Mouse (Mus musculus) C2C12 (cell line): ENCODE results near the gene Gzmf. TPM values are rescaled to one million over a fixed set of nuclear protein-coding genes. Genes with fewer than 3 reads are reported as not detected.
"Not testable (repeated sequence)": the region's sequence is repeated elsewhere in the genome, so short reads cannot be mapped to it uniquely, and the experiment has no call there.

Experiments used
- H3K27me3 ChIP-seq: one replicate; pipeline ENCODE4 v1.6.1; 2011; ENCODE audit not compliant: control insufficient read depth, insufficient read depth, insufficient read length
- H3K36me3 ChIP-seq: one replicate; pipeline ENCODE4 v1.6.1; 2011; ENCODE audit not compliant: control insufficient read depth, insufficient read depth
- H3K4me3 ChIP-seq: one replicate; pipeline ENCODE4 v1.5.1; 2011; ENCODE audit warnings: mild to moderate bottlenecking, control low read depth; ENCODE audit not compliant: poor library complexity, insufficient read depth, severe bottlenecking
- H3K79me2 ChIP-seq: one replicate; pipeline ENCODE4 v1.6.1; 2011; ENCODE audit not compliant: control insufficient read depth, insufficient read depth
- H3K79me3 ChIP-seq: one replicate; pipeline ENCODE4 v1.6.1; 2011; ENCODE audit warnings: low read depth, control low read depth
- H3ac ChIP-seq: one replicate; pipeline ENCODE3; 2011; ENCODE audit warnings: low read depth; ENCODE audit not compliant: control insufficient read depth, insufficient read length
- CEBPB ChIP-seq: IDR thresholded peaks from one replicate; pipeline ENCODE4 v1.6.1; 2011; ENCODE audit warnings: low read depth, mild to moderate bottlenecking, control low read depth, moderate library complexity
- CTCF ChIP-seq: IDR thresholded peaks from one replicate; pipeline ENCODE4 v1.5.1; 2011; ENCODE audit not compliant: control insufficient read depth, insufficient read depth, insufficient read length
- FOSL1 ChIP-seq: IDR thresholded peaks from one replicate; pipeline ENCODE4 v1.8.0; 2011; ENCODE audit warnings: mild to moderate bottlenecking, low read length; ENCODE audit not compliant: poor library complexity, insufficient read depth, severe bottlenecking
- MAX ChIP-seq: IDR thresholded peaks from one replicate; pipeline ENCODE4 v1.6.1; 2011; ENCODE audit warnings: mild to moderate bottlenecking, control low read depth
- MYOD1 ChIP-seq: IDR thresholded peaks from one replicate; pipeline ENCODE4 v1.6.1; 2011; ENCODE audit warnings: low read depth; ENCODE audit not compliant: control insufficient read depth, insufficient read length
- MYOG ChIP-seq: IDR thresholded peaks from one replicate; pipeline ENCODE4 v1.6.1; 2011; ENCODE audit not compliant: control insufficient read depth, insufficient read length; ENCODE audit errors: extremely low read depth
- USF1 ChIP-seq: IDR thresholded peaks from one replicate; pipeline ENCODE4 v1.6.1; 2011; ENCODE audit warnings: low read depth, mild to moderate bottlenecking, control low read depth, moderate library complexity
- long read RNA-seq, 2 experiments: library from polyadenylated mRNA; unstranded; transcript quantifications; one replicate each; pipeline ENCODE4 v2.0.0; 2019 to 2020
- polyA plus RNA-seq: library from polyadenylated mRNA; unstranded; fragments of >200 nt; fragmentation: generic; extraction: Trizol; gene quantifications from one replicate; pipeline ENCODE4 v1.2.1, GENCODE M21; 2012; ENCODE audit warnings: missing spikeins

Gene Gzmf
- not detected for polyA plus RNA-seq
- long read RNA-seq, experiment 1: 0 reads
- long read RNA-seq, experiment 2: 0 reads

DNA sequence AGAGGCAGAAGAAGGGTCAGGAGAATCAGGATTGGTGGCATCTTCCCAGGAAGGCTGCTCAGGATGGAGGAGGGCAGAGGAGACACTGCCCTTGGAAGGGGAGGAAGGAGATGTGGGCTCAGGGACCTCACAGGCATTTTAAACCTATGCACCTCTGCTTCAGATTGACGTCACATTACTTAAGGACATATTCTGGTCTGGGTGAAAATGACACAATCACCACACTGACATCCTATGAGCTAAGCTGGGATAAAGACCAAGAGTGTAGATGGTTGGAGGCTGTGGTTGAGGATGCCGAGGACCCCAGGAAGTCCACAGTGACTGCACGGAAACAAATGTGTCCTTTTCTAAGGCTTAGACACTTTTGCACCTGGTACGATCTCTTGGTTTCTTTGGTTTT lies at the start of gene Gzmf:
Gene Gzmf (minus strand): TSS at position 101 of the 400 bp plus-strand sequence.
- no peak within 1 kb of the TSS for H3ac ChIP-seq
- no peaks in the 10 kb centered on the region for H3K79me2 ChIP-seq
- no peaks in the 10 kb centered on the region for H3K27me3 ChIP-seq
- H3K4me3 ChIP-seq: no peak within 1 kb of the TSS
- H3K79me3 ChIP-seq: no peaks in the 10 kb centered on the region
- no peak for TF ChIP-seq CEBPB
- TF ChIP-seq USF1: no peak
- no peak for TF ChIP-seq CTCF
- no peak for TF ChIP-seq MAX
- no peak for TF ChIP-seq MYOD1
- no peak for TF ChIP-seq MYOG
- no peak for TF ChIP-seq FOSL1
- no peaks in the 10 kb centered on the region for H3K36me3 ChIP-seq

DNA sequence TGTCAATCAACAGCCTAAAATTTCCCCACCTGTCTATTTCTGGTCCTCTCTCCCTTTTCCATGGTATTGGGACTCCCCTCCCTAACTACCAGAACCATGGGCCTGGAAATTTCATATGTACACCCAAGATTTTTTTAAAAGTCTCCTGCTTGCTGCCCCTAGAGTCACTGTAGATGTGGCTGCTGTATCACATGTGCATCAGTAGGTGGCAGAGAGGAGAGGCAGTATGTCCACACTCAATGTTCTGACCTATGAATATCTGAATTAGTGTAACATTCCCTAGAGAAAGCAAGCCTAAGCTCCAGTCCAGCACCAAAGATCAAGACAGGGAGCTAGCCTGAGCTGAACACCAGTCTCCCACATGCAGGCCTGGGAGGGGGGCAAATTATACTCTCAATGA lies 29.2 kb upstream of the Gzmf start:
- Histone ChIP-seq H3ac (no peak overlapping the region), H3K79me2 (no peaks in the 10 kb centered on the region), H3K79me3 (no peaks in the 10 kb centered on the region), H3K36me3 (no peaks in the 10 kb centered on the region), H3K4me3 (no peak overlapping the region), H3K27me3 (peaks cover 4% of the 10 kb centered on the region)
- TF ChIP-seq MAX: no peak
- TF ChIP-seq MYOG: no peak
- no peak for TF ChIP-seq CEBPB
- no peak for TF ChIP-seq MYOD1
- no peak for TF ChIP-seq USF1
- no peak for TF ChIP-seq CTCF
- TF ChIP-seq FOSL1: no peak

DNA sequence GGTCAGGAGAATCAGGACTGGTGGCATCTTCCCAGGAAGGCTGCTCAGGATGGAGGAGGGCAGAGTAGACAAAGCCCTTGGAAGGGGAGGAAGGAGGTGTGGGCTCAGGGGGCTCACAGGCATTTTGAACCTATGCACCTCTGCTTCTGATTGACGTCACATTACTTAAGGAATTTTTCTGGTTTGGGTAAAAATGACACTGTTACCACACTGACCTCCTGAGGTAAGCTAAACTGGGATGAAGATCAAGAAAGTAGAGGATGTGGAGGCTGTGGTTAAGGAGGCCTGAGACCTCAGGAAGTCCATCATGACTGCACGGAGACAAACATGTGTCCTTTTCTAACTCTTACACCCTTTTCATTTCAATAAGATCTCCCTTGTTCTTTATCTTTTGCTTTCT lies 23.3 kb upstream of the Gzmf start, which contains the start of gene Gzmc:
Gene Gzmc (minus strand): TSS at position 101 of the 400 bp plus-strand sequence.
- no peaks in the 10 kb centered on the region for H3K79me2 ChIP-seq
- TF ChIP-seq CTCF (no peak), MAX (no peak), USF1 (no peak), CEBPB (no peak), FOSL1 (no peak), MYOG (no peak), MYOD1 (no peak)
- H3K79me3 ChIP-seq: no peaks in the 10 kb centered on the region
- no peak within 1 kb of the TSS for H3ac ChIP-seq
- no peaks in the 10 kb centered on the region for H3K27me3 ChIP-seq
- H3K4me3 ChIP-seq: no peak within 1 kb of the TSS
- no peaks in the 10 kb centered on the region for H3K36me3 ChIP-seq

DNA sequence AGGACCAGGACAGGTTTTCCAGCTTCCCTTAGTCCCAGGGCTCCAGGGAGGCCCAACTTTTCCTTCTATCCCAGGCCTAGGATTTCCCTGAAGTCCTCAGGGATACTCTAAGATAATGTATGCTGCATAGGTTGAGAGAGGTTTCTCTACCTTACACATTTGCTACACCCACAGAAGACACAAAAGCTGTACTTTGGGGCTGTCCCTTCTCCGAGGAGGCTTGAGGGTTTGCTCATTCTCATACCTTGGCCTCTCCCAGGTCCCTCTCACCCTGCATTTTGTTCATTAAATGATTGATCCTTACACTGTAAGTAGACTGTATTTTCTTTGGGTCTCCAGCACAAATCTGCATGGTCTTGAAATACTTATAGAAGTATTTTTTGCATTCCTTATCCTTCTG lies 5.6 kb downstream of the Gzmf start:
- no peak for TF ChIP-seq MYOG
- TF ChIP-seq MAX: no peak
- TF ChIP-seq MYOD1: no peak
- no peaks in the 10 kb centered on the region for H3K27me3 ChIP-seq
- H3K36me3 ChIP-seq: no peaks in the 10 kb centered on the region
- H3K79me3 ChIP-seq: no peaks in the 10 kb centered on the region
- no peak overlapping the region for H3ac ChIP-seq
- no peak overlapping the region for H3K4me3 ChIP-seq
- no peaks in the 10 kb centered on the region for H3K79me2 ChIP-seq

DNA sequence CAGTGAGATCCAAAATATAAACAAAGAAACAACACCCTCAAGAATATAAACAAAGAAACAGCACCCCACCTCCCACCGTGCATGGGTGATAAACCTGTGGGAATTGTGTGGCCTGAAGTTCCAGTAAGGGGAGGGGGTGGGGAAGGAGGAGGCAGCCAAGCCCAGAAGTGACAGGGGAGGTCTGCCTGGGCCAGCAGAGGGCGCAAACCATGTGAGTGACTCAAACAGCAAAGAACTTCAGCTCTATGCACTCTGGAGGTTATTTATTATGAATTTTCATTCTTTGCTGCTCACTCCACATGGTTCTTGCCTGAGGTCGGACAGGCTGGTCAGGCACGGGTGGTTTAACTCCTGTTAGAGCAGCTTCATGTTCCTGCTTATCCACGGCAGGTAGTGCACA lies 6.2 kb downstream of the Gzmf start:
- TF ChIP-seq CTCF: peak; percentile 10
- H3K36me3 ChIP-seq, H3K27me3 ChIP-seq, H3K4me3 ChIP-seq, H3K79me2 ChIP-seq, H3ac ChIP-seq, H3K79me3 ChIP-seq: not testable (repeated sequence)

DNA sequence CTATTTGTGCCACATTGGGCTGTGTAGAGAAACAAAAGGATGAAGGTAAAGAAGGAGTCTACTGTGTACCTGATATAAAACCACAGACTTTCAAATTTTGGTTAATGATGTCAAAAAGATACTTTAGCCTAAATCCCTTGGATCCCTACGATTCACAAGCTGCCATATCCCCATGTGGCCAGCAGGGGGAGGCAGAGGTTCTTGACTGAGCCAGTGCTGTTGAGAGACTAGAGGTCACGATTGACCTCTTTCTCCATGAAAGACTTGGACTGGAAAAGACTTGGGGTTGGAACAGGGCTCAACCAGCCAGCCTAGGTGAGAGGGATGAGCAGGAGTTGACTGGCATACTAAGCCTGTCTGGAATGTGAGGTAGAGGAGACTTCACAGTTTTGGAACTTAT lies 7.2 kb downstream of the Gzmf start:
- TF ChIP-seq CTCF (peak; percentile 35), CEBPB (no peak), MYOD1 (no peak), FOSL1 (no peak), MYOG (no peak)

More for the DNA sequence above, 7.2 kb downstream of the Gzmf start:
- Histone ChIP-seq H3ac (no peak overlapping the region), H3K27me3 (no peaks in the 10 kb centered on the region), H3K79me3 (no peaks in the 10 kb centered on the region), H3K36me3 (no peaks in the 10 kb centered on the region), H3K79me2 (no peaks in the 10 kb centered on the region), H3K4me3 (no peak overlapping the region)
